Mouse (Mus musculus): ENCODE data around the gene Keg1. TPM values are rescaled to one million over a fixed set of nuclear protein-coding genes. Genes with fewer than 3 reads are reported as not detected.

Gene Keg1
- not detected for total RNA-seq (2023)

GRCm38 (mm10) chr19:12695590-12695989 lies at the start of gene Keg1:
Keg1 (plus strand) TSS chr19:12695786.

GRCm38 (mm10) chr19:12670139-12670538 lies 25.4 kb upstream of the Keg1 start, which contains the start of gene Olfr1442:
Olfr1442 (plus strand) TSS chr19:12670439.

DNA sequence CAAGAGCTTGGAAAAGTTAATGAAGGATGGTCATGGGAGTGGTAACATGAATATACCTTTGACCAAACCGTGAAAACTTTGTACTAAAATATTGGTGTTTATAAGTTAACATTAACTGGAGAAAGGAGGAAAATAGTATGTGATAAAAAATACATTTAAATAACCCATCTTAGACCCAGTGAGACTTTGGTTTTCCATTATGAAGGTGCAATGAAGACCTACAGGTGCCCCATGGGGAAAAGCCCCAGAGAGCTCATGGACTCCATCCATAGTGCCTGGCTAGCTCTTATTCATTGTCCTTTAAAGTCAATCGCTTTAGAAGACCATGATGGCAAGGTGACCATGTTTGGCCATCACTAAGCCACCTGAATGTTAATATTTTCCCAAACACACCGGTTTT lies 17.8 kb upstream of the Keg1 start, which contains the start of gene Olfr1443:
Gene Olfr1443, plus strand, starts transcription at position 301 of the 400 bp plus-strand sequence.

GRCm38 (mm10) chr19:12765308-12765707 lies 69.7 kb downstream of the Keg1 start, which contains the start of gene Cntf:
Cntf (minus strand) TSS chr19:12765632.

Other genes starting within 250 kb of the Keg1 start
- 15.2 TPM for gene Mpeg1, start 235.0 kb upstream of the Keg1 start, total RNA-seq (2023)
- gene Dtx4, start 194.3 kb upstream of the Keg1 start, total RNA-seq (2023) = 6.8 TPM
- gene Fam111a, start 150.0 kb upstream of the Keg1 start, total RNA-seq (2023) = 27.1 TPM
- gene Gm4952, start 95.8 kb upstream of the Keg1 start, total RNA-seq (2023) = not detected
- not detected for gene Glyat, start 62.5 kb upstream of the Keg1 start, total RNA-seq (2023)
- not detected for gene Olfr1442, start 25.3 kb upstream of the Keg1 start, total RNA-seq (2023)
- not detected for gene Olfr1443, start 17.7 kb upstream of the Keg1 start, total RNA-seq (2023)
- gene Cntf, start 69.8 kb downstream of the Keg1 start, total RNA-seq (2023) = 4.3 TPM
- gene Zfp91, start 100.3 kb downstream of the Keg1 start, total RNA-seq (2023) = 67.2 TPM
- 47.4 TPM for gene Lpxn, start 100.4 kb downstream of the Keg1 start, total RNA-seq (2023)
- gene Gm5244, start 150.9 kb downstream of the Keg1 start, total RNA-seq (2023) = 1.5 TPM
- 0.31 TPM for gene Olfr1444, start 161.5 kb downstream of the Keg1 start, total RNA-seq (2023)
- not detected for gene Olfr1445, start 188.1 kb downstream of the Keg1 start, total RNA-seq (2023)
- gene Olfr1446, start 197.7 kb downstream of the Keg1 start, total RNA-seq (2023) = not detected
- not detected for gene Olfr1447, start 208.0 kb downstream of the Keg1 start, total RNA-seq (2023)
- not detected for gene Olfr1448, start 228.6 kb downstream of the Keg1 start, total RNA-seq (2023)
- not detected for gene Olfr1449, start 235.1 kb downstream of the Keg1 start, total RNA-seq (2023)

Measured in CD8-positive naive resting alpha-beta T cell, adult 57 days (primary cell).